Comparison of ENCODE assay signal across 29 mouse cellular contexts in genomic region chr11:52338351-52338750, GRCm38 (mm10). TPM values are rescaled to one million over a fixed set of nuclear protein-coding genes. Genes with fewer than 3 reads are reported as not detected.
DNase-seq lines count a peak whose midpoint lies in the region; ATAC-seq and TF ChIP-seq lines count a peak whose summit lies in the region.
"Had no signal": no experiment of that assay in that cellular context is flagged by ENCODE, and none has a peak within 500 bp of the region (broad histone marks: within the 10 kb centered on the region; RNA-seq: fewer than 3 reads in every experiment).

No protein-coding gene starts in this region.

- TF ChIP-seq EP300 in heart, postnatal 0 days (IDR thresholded peaks at IDR 0.05; ENCODE audit: low read depth): no peak

- no peak for ATAC-seq in heart, postnatal 0 days (ENCODE audit: insufficient read depth, low read depth)
- no peak for ATAC-seq in midbrain, embryonic 11.5 days (ENCODE audit: low FRiP score)
- no peak for ATAC-seq in midbrain, embryonic 15.5 days (replicated peaks)
- ATAC-seq: forebrain, embryonic 14.5 days; intestine, embryonic 16.5 days had no signal

- H3K4me2 ChIP-seq in heart, postnatal 0 days (ENCODE audit: low read depth, low read length): no peak overlapping the region
- H3K4me2 ChIP-seq in midbrain, embryonic 11.5 days: no peak overlapping the region
- no peak overlapping the region for H3K4me2 ChIP-seq in midbrain, embryonic 15.5 days
- H3K4me2 ChIP-seq: embryonic facial prominence, embryonic 12.5 days; heart, embryonic 12.5 days; hindbrain, embryonic 13.5 days; limb, embryonic 13.5 days; liver, embryonic 11.5 days; midbrain, embryonic 12.5 days had no signal

- H3K27ac ChIP-seq in heart, postnatal 0 days (ENCODE audit: low read depth): peak overlapping the region; percentile 33; the same call in 1 of the 2 replicates
- no peak overlapping the region for H3K27ac ChIP-seq in midbrain, embryonic 11.5 days (ENCODE audit: low read depth, low read length)
- no peak overlapping the region for H3K27ac ChIP-seq in midbrain, embryonic 15.5 days
- H3K27ac ChIP-seq: embryonic facial prominence, embryonic 12.5 days; hindbrain, embryonic 13.5 days; kidney, postnatal 0 days; limb, embryonic 13.5 days; midbrain, embryonic 12.5 days had no signal

- H3K36me3 ChIP-seq in heart, postnatal 0 days (replicated peaks; ENCODE audit: control insufficient read depth, insufficient read depth, low read length): no peaks in the 10 kb centered on the region
- no peaks in the 10 kb centered on the region for H3K36me3 ChIP-seq in midbrain, embryonic 11.5 days (ENCODE audit: control insufficient read depth, insufficient read depth, low read length)
- H3K36me3 ChIP-seq in midbrain, embryonic 15.5 days (replicated peaks): no peaks in the 10 kb centered on the region
- H3K36me3 ChIP-seq: embryonic facial prominence, embryonic 12.5 days; G1E; heart, embryonic 12.5 days; hindbrain, embryonic 13.5 days; limb, embryonic 13.5 days; midbrain, embryonic 12.5 days had no signal

- no peaks in the 10 kb centered on the region for H3K27me3 ChIP-seq in heart, postnatal 0 days (ENCODE audit: control insufficient read depth, insufficient read depth, low read length)
- H3K27me3 ChIP-seq in midbrain, embryonic 11.5 days (ENCODE audit: control insufficient read depth, insufficient read depth, low read length): no peaks in the 10 kb centered on the region
- no peaks in the 10 kb centered on the region for H3K27me3 ChIP-seq in midbrain, embryonic 15.5 days (replicated peaks)
- H3K27me3 ChIP-seq: embryonic facial prominence, embryonic 12.5 days; heart, embryonic 12.5 days; hindbrain, embryonic 13.5 days; limb, embryonic 13.5 days; midbrain, embryonic 12.5 days; Patski had no signal

- no peak overlapping the region for H3K4me3 ChIP-seq in heart, postnatal 0 days (ENCODE audit: low read depth, low read length)
- H3K4me3 ChIP-seq in midbrain, embryonic 11.5 days (ENCODE audit: low read depth, low read length): no peak overlapping the region
- no peak overlapping the region for H3K4me3 ChIP-seq in midbrain, embryonic 15.5 days
- H3K4me3 ChIP-seq: embryonic facial prominence, embryonic 12.5 days; heart, embryonic 12.5 days; hindbrain, embryonic 13.5 days; limb, embryonic 13.5 days; midbrain, embryonic 12.5 days had no signal

- no peaks in the 10 kb centered on the region for H3K9me3 ChIP-seq in heart, postnatal 0 days (replicated peaks; ENCODE audit: control insufficient read depth, low read length)
- no peaks in the 10 kb centered on the region for H3K9me3 ChIP-seq in midbrain, embryonic 11.5 days (ENCODE audit: control insufficient read depth, low read length)
- no peaks in the 10 kb centered on the region for H3K9me3 ChIP-seq in midbrain, embryonic 15.5 days
- H3K9me3 ChIP-seq: embryonic facial prominence, embryonic 12.5 days; G1E; heart, embryonic 12.5 days; hindbrain, embryonic 13.5 days; limb, embryonic 13.5 days had no signal

- intact Hi-C loops in heart, postnatal 10 days (cut with DNase I): no loop called here

- WGBS in heart, postnatal 0 days: 53% methylated on average over 3 of the region's 3 CpGs
- 83% methylated on average over 3 of the region's 3 CpGs for WGBS in midbrain, embryonic 11.5 days
- WGBS in midbrain, embryonic 15.5 days: 76% methylated on average over 3 of the region's 3 CpGs

- no peak for TF ChIP-seq CTCF in heart, postnatal 0 days (IDR thresholded peaks at IDR 0.05; ENCODE audit: low read depth)

- H3K9ac ChIP-seq in heart, postnatal 0 days (replicated peaks; ENCODE audit: low read depth, low read length): no peak overlapping the region
- H3K9ac ChIP-seq in midbrain, embryonic 11.5 days (ENCODE audit: low read length): no peak overlapping the region
- no peak overlapping the region for H3K9ac ChIP-seq in midbrain, embryonic 15.5 days
- H3K9ac ChIP-seq: embryonic facial prominence, embryonic 12.5 days; heart, embryonic 12.5 days; hindbrain, embryonic 13.5 days; limb, embryonic 13.5 days; midbrain, embryonic 12.5 days had no signal

- peak; percentile 76 for DNase-seq in adrenal gland, adult 2 months
- no peak for DNase-seq in adrenal gland, adult 8-10 months
- DNase-seq in heart, postnatal 0 days (ENCODE audit: low spot score): no peak
- DNase-seq in heart, postnatal 10 days: no peak
- DNase-seq in midbrain, embryonic 11.5 days (ENCODE audit: low spot score, missing footprints): peak; percentile 17
- peak; percentile 32 for DNase-seq in thymus, postnatal 4 days
- DNase-seq in thymus, postnatal 0 days (ENCODE audit: low spot score): no peak
- DNase-seq: cerebellum, adult 11 months; cerebellum, adult 9-10 months; cerebellum, postnatal 36 days; gastrocnemius, postnatal 36 days; heart, adult 18-20 months; heart, postnatal 36 days; kidney, adult 8-10 months; kidney, postnatal 4 days; retina, postnatal 1 day; right cerebral cortex, postnatal 14 days had no signal

- no peaks in the 10 kb centered on the region for H3K4me1 ChIP-seq in heart, postnatal 0 days (ENCODE audit: control insufficient read depth, insufficient read depth)
- H3K4me1 ChIP-seq in midbrain, embryonic 11.5 days (ENCODE audit: control insufficient read depth, insufficient read depth, low read length): no peaks in the 10 kb centered on the region; the same call in 1 of the 2 replicates
- H3K4me1 ChIP-seq in midbrain, embryonic 15.5 days: no peaks in the 10 kb centered on the region

RNA-seq across cellular contexts. Expression of gene Vdac1, which starts 22.3 kb away (rescaled TPM):
- total RNA-seq in adrenal gland, adult 2 months (2021): 100 to 1,000 TPM; 353 to 458 TPM
- 52.6 and 60.1 TPM in 2 replicates for polyA plus RNA-seq in adrenal gland, adult 2 months (2012; rRNA removed)
- 100 to 1,000 TPM; 419 to 502 (median 469) TPM for total RNA-seq in adrenal gland, adult 8-10 months (2022)
- total RNA-seq in heart, postnatal 0 days (2014; rRNA removed; ENCODE audit: low replicate concordance): 478 and 528 TPM in 2 replicates
- 627 and 646 TPM in 2 replicates for polyA plus RNA-seq in heart, postnatal 0 days (2015; fragmentation: Nextera tagmentation; extraction: Ambion mirVana)
- 100 to 1,000 TPM; 861 to 884 TPM for total RNA-seq in heart, postnatal 10 days (2021)
- 209 and 210 TPM in 2 replicates for polyA plus RNA-seq in midbrain, embryonic 11.5 days (2014; fragmentation: Nextera tagmentation; extraction: Ambion mirVana)
- polyA plus RNA-seq in midbrain, embryonic 15.5 days (2015; fragmentation: Nextera tagmentation; extraction: Ambion mirVana): 334 and 335 TPM in 2 replicates
- 226 and 233 TPM in 2 replicates for polyA plus RNA-seq in thymus, postnatal 0 days (2015; fragmentation: Nextera tagmentation; extraction: Ambion mirVana)

RNA-seq across cellular contexts. Expression of gene Tcf7, which starts 55.5 kb away (rescaled TPM):
- total RNA-seq in adrenal gland, adult 2 months (2021): 10 to 100 TPM; 32.1 to 48.6 TPM
- 56.1 and 60.3 TPM in 2 replicates for polyA plus RNA-seq in adrenal gland, adult 2 months (2012; rRNA removed)
- total RNA-seq in adrenal gland, adult 8-10 months (2022): 10 to 100 TPM; 36.9 to 81.7 (median 55.2) TPM
- 0.15 and 5.2 TPM in 2 replicates for total RNA-seq in heart, postnatal 0 days (2014; rRNA removed; ENCODE audit: low replicate concordance)
- 0.88 and 1.1 TPM in 2 replicates for polyA plus RNA-seq in heart, postnatal 0 days (2015; fragmentation: Nextera tagmentation; extraction: Ambion mirVana)
- 1 to 10 TPM; 3.3 to 6.2 TPM for total RNA-seq in heart, postnatal 10 days (2021)
- polyA plus RNA-seq in midbrain, embryonic 11.5 days (2014; fragmentation: Nextera tagmentation; extraction: Ambion mirVana): 8.0 and 10.7 TPM in 2 replicates
- 5.1 and 5.5 TPM in 2 replicates for polyA plus RNA-seq in midbrain, embryonic 15.5 days (2015; fragmentation: Nextera tagmentation; extraction: Ambion mirVana)
- 1,084 and 1,272 TPM in 2 replicates for polyA plus RNA-seq in thymus, postnatal 0 days (2015; fragmentation: Nextera tagmentation; extraction: Ambion mirVana)
- total RNA-seq: G1E had no signal
- polyA plus RNA-seq: G1E had no signal

RNA-seq across cellular contexts. Expression of gene 9530068E07Rik, which starts 57.9 kb away (rescaled TPM):
- total RNA-seq in adrenal gland, adult 2 months (2021): 100 to 1,000 TPM; 142 to 144 TPM
- polyA plus RNA-seq in adrenal gland, adult 2 months (2012; rRNA removed): 241 and 242 TPM in 2 replicates
- 100 to 1,000 TPM; 147 to 165 (median 157) TPM for total RNA-seq in adrenal gland, adult 8-10 months (2022)
- 149 and 200 TPM in 2 replicates for total RNA-seq in heart, postnatal 0 days (2014; rRNA removed; ENCODE audit: low replicate concordance)
- polyA plus RNA-seq in heart, postnatal 0 days (2015; fragmentation: Nextera tagmentation; extraction: Ambion mirVana): 133 and 134 TPM in 2 replicates
- total RNA-seq in heart, postnatal 10 days (2021): 100 to 1,000 TPM; 111 to 117 TPM
- 178 and 193 TPM in 2 replicates for polyA plus RNA-seq in midbrain, embryonic 11.5 days (2014; fragmentation: Nextera tagmentation; extraction: Ambion mirVana)
- polyA plus RNA-seq in midbrain, embryonic 15.5 days (2015; fragmentation: Nextera tagmentation; extraction: Ambion mirVana): 129 TPM in 2 replicates
- 85.6 and 89.6 TPM in 2 replicates for polyA plus RNA-seq in thymus, postnatal 0 days (2015; fragmentation: Nextera tagmentation; extraction: Ambion mirVana)

Comparison
In these comparisons a context has a peak if more than half of its experiments do, and no peak if none do; other contexts are left out.
1. DNase-seq: peak in adrenal gland, adult 2 months (single experiment), midbrain, embryonic 11.5 days (single experiment) and thymus, postnatal 4 days (single experiment); none in adrenal gland, adult 8-10 months (single experiment), heart, postnatal 0 days (single experiment), heart, postnatal 10 days (0 of 2) and thymus, postnatal 0 days (single experiment).
2. RNA of gene Tcf7, which starts 55.5 kb away (polyA plus RNA-seq): 1,084 to 1,272 TPM in thymus, postnatal 0 days; 56.1 to 60.3 TPM in adrenal gland, adult 2 months, 8.0 to 10.7 TPM in midbrain, embryonic 11.5 days, 5.1 to 5.5 TPM in midbrain, embryonic 15.5 days and 0.88 to 1.1 TPM in heart, postnatal 0 days; every median in the first group is over 10 times any median in the second.